Mouse (Mus musculus) Patski (cell line): ENCODE measurements around the gene Pip4k2a. TPM values are rescaled to one million over a fixed set of nuclear protein-coding genes. Genes with fewer than 3 reads are reported as not detected.

Experiments
- ATAC-seq: fragments of 100-300 bp; one replicate; pipeline ENCODE4 v1.8.0; 2021
- CTCF ChIA-PET: fragments of 350-600 bp; sonication (Branson Sonifier 250); formaldehyde crosslinking; loops from one replicate; lab custom pipeline; 2022; ENCODE audit warnings: inconsistent platforms; lab: Charles Lee
- POLR2A ChIA-PET: fragments of 350-600 bp; sonication (Branson Sonifier 250); formaldehyde crosslinking; loops from one replicate; lab custom pipeline; 2022; ENCODE audit warnings: antibody characterized with exemption, inconsistent platforms; lab: Charles Lee
- DNase-seq: peaks from one replicate; pipeline ENCODE4 v3.0.0-alpha.2; 2011; ENCODE audit warnings: low read depth, low spot score
- H3K27me3 ChIP-seq: fragments of 371-371 bp; one replicate; pipeline ENCODE4 v1.5.1; 2021
- CTCF ChIP-seq: fragments of 100-300 bp; IDR thresholded peaks from one replicate; pipeline ENCODE4 v1.5.1; 2021
- in situ Hi-C: fragments of 300-500 bp; cut with MboI; formaldehyde crosslinking; loops from 3 replicates; pipeline ENCODE4 v1.11.1; 2018; ENCODE audit warnings: low pct_unique_long_range_greater_than_20kb, mixed read lengths
- polyA plus RNA-seq: library from polyadenylated mRNA; unstranded; gene quantifications from one replicate; pipeline ENCODE4 v1.2.3, GENCODE M21; 2021

Pip4k2a gene
- polyA plus RNA-seq, 1 experiment from 2014 or later, result 17.6 TPM

DNA sequence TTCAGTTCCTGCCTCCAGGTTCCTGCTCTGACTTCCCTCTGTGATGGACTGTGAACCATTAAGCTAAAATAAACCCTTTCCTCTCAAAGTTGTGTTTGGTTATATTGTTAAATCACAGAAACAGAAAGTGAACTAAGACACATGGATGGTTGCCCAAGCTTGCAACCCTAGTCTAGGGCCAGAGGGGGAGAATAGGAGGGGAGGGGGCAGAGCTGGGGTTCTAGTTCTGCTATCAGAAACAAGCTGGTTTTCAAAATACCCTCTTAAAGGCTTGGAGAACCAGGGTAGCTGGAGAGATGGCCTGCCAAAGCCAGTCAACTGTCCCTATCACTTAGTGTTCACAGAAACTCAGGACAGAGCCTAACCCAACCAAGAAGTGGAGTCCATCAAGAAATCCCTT, 14.4 kb downstream of the Pip4k2a start:
- TF ChIP-seq CTCF, result no peak
- POLR2A ChIA-PET, result no interaction called here
- CTCF ChIA-PET, result interaction anchor here (1.1 kb wide), 1 partner anchor 13 kb away, joined by 3 read pairs; no protein-coding TSS in a partner anchor
- no peaks in the 10 kb centered on the region for H3K27me3 ChIP-seq
- in situ Hi-C loops, result no loop called here
- DNase-seq (no peak), ATAC-seq (no peak)

DNA sequence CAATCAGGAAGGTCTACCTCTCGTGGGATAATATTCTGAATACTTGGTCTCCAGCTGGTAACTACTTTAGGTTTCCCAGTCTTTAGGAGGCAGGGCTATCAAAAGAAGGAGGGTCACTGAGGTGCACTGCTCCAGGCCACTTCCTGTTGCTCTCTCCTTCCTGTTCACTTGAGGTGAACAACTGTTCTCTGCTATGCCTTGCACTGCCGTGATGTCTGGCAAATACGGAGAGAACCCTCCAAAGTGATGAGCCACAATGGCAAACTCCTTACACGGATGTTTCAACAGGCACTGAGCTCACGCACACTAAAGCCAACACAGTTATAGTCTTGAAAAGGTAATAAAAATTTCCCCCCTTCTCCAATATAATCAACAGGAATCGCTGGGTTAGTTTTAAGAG, 15.3 kb downstream of the Pip4k2a start:
- TF ChIP-seq CTCF, result no peak
- in situ Hi-C loops, result no loop called here
- POLR2A ChIA-PET, result no interaction called here
- CTCF ChIA-PET, result interaction anchor here (1.1 kb wide), 1 partner anchor 12 kb away, joined by 3 read pairs; no protein-coding TSS in a partner anchor
- no peaks in the 10 kb centered on the region for H3K27me3 ChIP-seq
- ATAC-seq, result no peak
- DNase-seq, result no peak

GRCm38 (mm10) chr2:18979675-18980074, 18.3 kb downstream of the Pip4k2a start:
- no peak for TF ChIP-seq CTCF
- in situ Hi-C loops, result no loop called here
- H3K27me3 ChIP-seq, result no peaks in the 10 kb centered on the region
- ATAC-seq (no peak), DNase-seq (no peak)
- CTCF ChIA-PET, result interaction anchor here (1.5 kb wide), 1 partner anchor 82 kb away, joined by 3 read pairs; no protein-coding TSS in a partner anchor
- POLR2A ChIA-PET, result interaction anchor here (0.7 kb wide), 1 partner anchor 39 kb away, joined by 5 read pairs; no protein-coding TSS in a partner anchor

DNA sequence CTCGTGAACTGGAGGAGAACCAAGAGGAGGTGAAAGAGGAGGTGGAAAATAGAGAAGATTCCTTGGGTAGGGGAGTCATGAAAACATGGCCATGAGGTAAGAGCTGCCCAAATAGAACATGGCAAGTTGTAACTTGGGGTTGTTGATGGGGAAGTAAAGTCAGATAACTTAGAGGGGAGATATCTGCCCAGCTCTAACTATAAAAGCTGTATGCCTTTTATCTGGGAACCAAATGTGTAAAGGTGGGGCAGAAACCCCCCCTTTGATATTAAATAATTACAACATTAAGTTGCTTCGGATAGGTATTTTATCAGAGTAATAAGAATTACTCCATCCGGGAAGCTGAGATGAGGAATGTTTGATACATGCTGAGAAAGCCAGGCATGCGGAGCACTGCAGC, 18.9 kb downstream of the Pip4k2a start:
- no peak for TF ChIP-seq CTCF
- CTCF ChIA-PET, result interaction anchor here (1.5 kb wide), 1 partner anchor 81 kb away, joined by 3 read pairs; no protein-coding TSS in a partner anchor
- DNase-seq (no peak), ATAC-seq (no peak)
- H3K27me3 ChIP-seq, result no peaks in the 10 kb centered on the region
- POLR2A ChIA-PET, result no interaction called here
- in situ Hi-C loops, result no loop called here

GRCm38 (mm10) chr2:18977201-18977805, 20.6 kb downstream of the Pip4k2a start:
- H3K27me3 ChIP-seq, result no peaks in the 10 kb centered on the region
- ChIA-PET POLR2A (no interaction called here), CTCF (interaction anchor here (0.9 kb wide), 1 partner anchor 62 kb away, joined by 3 read pairs; no protein-coding TSS in a partner anchor)
- in situ Hi-C loops, result no loop called here
- DNase-seq (no peak), ATAC-seq (no peak)
- TF ChIP-seq CTCF, result no peak

DNA sequence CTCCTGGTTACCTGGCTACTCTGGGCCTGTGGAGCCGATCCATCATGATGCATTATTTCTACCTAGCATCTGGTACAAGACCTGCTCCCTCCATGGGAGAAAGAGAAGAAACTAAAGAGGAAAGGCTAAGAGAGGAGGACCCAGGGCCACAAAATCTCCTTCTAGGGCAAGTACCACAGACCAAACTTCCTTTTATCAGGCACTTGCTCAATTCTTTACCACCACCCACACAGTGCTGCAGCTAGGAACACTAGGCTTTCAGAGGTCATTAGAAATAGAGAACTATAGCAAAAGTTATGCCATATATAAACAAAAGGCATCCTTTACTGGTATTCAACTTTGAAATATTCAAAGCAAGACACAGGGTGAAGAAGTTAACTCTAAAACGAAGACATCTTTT, 21.8 kb downstream of the Pip4k2a start:
- no peak for DNase-seq
- POLR2A ChIA-PET, result no interaction called here

DNA sequence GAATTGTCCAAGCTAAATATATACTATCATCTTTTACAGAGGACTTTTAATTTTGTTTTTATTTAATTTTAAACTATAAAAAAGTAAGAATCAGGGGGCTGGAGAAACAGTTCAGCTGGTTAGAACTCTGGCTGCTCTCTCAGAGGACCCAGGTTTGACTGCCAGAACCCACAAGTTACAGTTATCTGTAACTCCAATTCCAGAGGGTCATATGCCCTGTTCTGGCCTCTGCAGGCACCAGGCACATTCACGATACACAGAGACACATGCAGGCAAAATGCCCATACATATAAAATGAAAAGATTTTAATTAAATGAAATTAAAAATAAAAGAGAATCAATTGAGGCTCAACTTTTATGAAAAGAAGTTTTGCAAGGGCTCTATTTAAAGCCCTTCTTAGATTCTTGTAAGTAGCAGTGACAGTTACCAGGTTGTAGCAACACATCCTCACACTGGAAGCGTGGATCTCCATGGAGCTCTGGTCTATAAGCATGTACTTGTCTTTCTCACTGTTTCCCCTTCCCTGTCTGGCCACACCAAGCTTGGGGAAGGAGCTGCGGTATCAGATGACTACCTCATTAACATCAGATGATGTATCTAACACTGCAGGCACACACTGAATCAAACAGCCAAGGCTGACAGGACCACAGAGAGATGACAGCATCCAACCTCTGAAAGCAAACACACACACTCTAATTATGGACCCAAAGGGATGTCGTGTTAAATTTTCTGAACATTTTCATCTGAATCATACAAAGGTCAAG, 22.9 kb downstream of the Pip4k2a start:
- DNase-seq (no peak), ATAC-seq (no peak)
- ChIA-PET CTCF (interaction anchor here (1.5 kb wide), 1 partner anchor 11 kb away, joined by 3 read pairs; no protein-coding TSS in a partner anchor), POLR2A (interaction anchor here (0.5 kb wide), 1 partner anchor 403 kb away, joined by 3 read pairs; no protein-coding TSS in a partner anchor)
- TF ChIP-seq CTCF, result no peak
- in situ Hi-C loops, result no loop called here
- no peaks in the 10 kb centered on the region for H3K27me3 ChIP-seq

More for the DNA sequence above, 21.8 kb downstream of the Pip4k2a start:
- H3K27me3 ChIP-seq, result no peaks in the 10 kb centered on the region
- in situ Hi-C loops, result no loop called here
- no peak for TF ChIP-seq CTCF
- ATAC-seq, result no peak
- CTCF ChIA-PET, result interaction anchor here (1.5 kb wide), 1 partner anchor 10 kb away, joined by 3 read pairs; no protein-coding TSS in a partner anchor

DNA sequence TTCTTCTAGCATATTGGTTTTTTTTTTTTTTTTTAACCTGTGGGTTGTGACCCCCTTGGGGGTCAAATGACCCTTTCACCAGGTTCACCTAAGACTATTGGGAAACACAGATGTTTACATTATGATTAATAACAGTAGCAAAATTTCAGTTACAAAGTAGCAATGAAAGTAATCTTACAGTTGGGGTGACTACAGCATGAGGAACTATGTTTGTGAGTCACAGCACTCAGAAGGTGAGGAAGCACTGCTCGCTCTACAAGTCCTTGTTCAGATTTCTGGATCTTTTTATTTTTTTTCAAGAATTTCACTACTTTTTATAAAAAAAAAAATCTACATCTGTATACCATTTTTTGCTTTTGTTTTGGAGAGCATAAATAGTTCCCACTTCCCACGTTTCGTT, 26.4 kb downstream of the Pip4k2a start:
- H3K27me3 ChIP-seq, result no peaks in the 10 kb centered on the region
- ATAC-seq (no peak), DNase-seq (no peak)
- in situ Hi-C loops, result no loop called here
- CTCF ChIA-PET, result interaction anchor here (1.6 kb wide), 1 partner anchor 8 kb away, joined by 3 read pairs; no protein-coding TSS in a partner anchor
- POLR2A ChIA-PET, result no interaction called here
- no peak for TF ChIP-seq CTCF

DNA sequence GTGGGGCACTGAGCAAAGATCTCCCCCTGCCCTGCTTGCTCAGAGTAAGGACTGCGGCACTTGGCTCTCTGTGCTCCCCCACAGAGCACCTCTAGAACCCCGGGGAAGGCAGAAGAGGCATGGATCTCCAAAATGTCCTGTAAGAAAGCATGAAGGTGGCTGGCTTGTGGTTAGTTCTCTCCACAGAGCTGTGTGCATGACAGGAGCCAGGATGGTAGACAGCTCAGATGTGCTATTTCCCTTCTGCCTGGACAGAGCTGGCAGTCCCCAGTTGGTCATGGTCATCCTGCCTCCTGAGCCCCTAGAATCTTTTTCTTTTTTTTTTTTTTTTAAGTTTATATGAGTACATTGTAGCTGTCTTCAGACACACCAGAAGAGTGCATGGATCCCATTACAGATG, 27.5 kb downstream of the Pip4k2a start:
- CTCF ChIA-PET, result interaction anchor here (0.8 to 1.5 kb wide), 2 partner anchors 13 to 25 kb away, joined by 3 read pairs; no protein-coding TSS in a partner anchor
- no peak for TF ChIP-seq CTCF
- in situ Hi-C loops, result no loop called here
- DNase-seq, result no peak
- ATAC-seq, result no peak
- POLR2A ChIA-PET, result no interaction called here
- H3K27me3 ChIP-seq, result no peaks in the 10 kb centered on the region

- ChIA-PET CTCF (no interaction called here), POLR2A (interaction anchor here (1.2 kb wide), 1 partner anchor 12 kb away, joined by 3 read pairs; no protein-coding TSS in a partner anchor)
- TF ChIP-seq CTCF, result no peak
- peak; percentile 21 for ATAC-seq
- no peak for DNase-seq
- in situ Hi-C loops, result no loop called here
- H3K27me3 ChIP-seq, result no peaks in the 10 kb centered on the region
Measured at GRCm38 (mm10) chr2:18969066-18969681, 28.8 kb downstream of the Pip4k2a start.
